Mouse (Mus musculus): ENCODE measurements around the gene Mettl14. TPM values are rescaled to one million over a fixed set of nuclear protein-coding genes. Genes with fewer than 3 reads are reported as not detected.

The Mettl14 gene
- polyA plus RNA-seq (2015; fragmentation: Nextera tagmentation; extraction: Ambion mirVana), result 23.8 and 24.6 TPM in 2 replicates

GRCm38 (mm10) chr3:123385486-123386156, at the start of gene Mettl14:
Gene Mettl14, minus strand, starts transcription at chr3:123386108.
- Histone ChIP-seq H3K27me3 (peaks cover 4% of the 10 kb centered on the region; the same call in 1 of the 2 replicates), H3K4me3 (peak within 1 kb of the TSS; percentile 79), H3K36me3 (peaks cover 7% of the 10 kb centered on the region), H3K27ac (peak within 1 kb of the TSS; percentile 92), H3K4me1 (peaks cover 5% of the 10 kb centered on the region; the same call in 1 of the 2 replicates), H3K9me3 (no peaks in the 10 kb centered on the region), H3K4me2 (peak within 1 kb of the TSS; percentile 57), H3K9ac (peak within 1 kb of the TSS; percentile 50)
- WGBS, result 0% methylated on average over 41 of the region's 41 CpGs
- ATAC-seq (ENCODE audit: insufficient number of reproducible peaks, low FRiP score, low TSS enrichment, low read depth), result peak; percentile 97

DNA sequence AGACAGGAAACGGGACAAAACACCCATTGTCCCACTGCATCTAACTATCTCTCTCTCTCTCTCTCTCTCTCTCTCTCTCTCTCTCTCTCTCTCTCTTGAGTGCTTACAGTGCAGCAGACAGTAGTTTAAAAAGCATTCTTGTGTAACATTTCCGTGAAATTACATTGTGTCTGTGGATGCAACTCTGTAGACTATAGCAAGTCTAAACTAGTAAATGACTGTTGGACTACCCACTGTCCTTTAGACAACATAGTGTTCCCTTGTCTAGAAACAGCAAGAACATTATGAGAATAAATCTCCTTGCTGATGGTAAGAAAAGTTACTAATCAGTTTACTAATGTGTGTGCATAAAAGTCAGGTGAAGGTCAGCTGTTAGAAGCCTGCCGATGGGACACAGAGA, 47.5 kb upstream of the Mettl14 start:
- no peaks in the 10 kb centered on the region for H3K4me1 ChIP-seq
- no peak overlapping the region for H3K27ac ChIP-seq
- no peaks in the 10 kb centered on the region for H3K9me3 ChIP-seq
- H3K27me3 ChIP-seq, result no peaks in the 10 kb centered on the region
- WGBS, result 71% methylated on average over 3 of the region's 3 CpGs
- no peak overlapping the region for H3K4me3 ChIP-seq
- no peak for ATAC-seq (ENCODE audit: insufficient number of reproducible peaks, low FRiP score, low TSS enrichment, low read depth)
- H3K4me2 ChIP-seq, result no peak overlapping the region
- H3K9ac ChIP-seq, result no peak overlapping the region
- H3K36me3 ChIP-seq, result no peaks in the 10 kb centered on the region

DNA sequence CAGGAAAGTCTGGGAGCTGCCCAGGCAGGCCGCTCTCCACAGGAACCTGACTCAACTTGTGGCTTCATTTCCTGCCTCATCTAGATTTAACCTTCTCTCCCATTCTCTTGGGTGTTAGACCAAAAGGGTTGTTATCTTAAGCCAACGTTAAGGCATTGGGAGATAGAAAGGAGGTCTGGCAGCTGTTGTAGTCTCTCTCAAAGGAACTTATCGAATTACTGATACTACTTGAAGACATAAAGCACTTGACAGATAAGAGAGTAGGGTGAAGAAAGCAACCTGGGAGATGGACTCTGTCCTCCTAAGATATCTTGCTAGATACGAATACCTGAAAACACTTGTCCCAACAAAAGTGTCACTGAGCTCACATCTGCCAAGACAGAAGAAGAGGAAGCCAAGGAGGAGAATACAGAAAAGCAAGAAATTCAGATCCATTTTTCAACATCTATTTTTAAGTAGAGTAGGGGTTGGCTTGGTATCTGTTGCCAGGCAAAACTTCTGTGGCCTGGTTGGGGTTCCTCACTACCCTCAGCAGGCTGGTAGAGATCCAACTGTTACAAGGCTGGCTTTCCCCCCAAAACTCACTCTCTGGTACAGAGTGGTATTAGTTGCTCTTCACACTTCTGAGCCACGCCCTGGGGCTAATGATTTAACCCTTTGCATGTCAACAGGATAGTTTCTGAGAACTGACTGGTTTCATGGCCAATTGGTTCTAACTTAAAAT, 46.2 kb upstream of the Mettl14 start:
- 61% methylated on average over 5 of the region's 5 CpGs for WGBS
- Histone ChIP-seq H3K4me1 (no peaks in the 10 kb centered on the region), H3K27me3 (no peaks in the 10 kb centered on the region), H3K27ac (no peak overlapping the region), H3K9me3 (no peaks in the 10 kb centered on the region), H3K36me3 (no peaks in the 10 kb centered on the region), H3K9ac (no peak overlapping the region), H3K4me2 (no peak overlapping the region), H3K4me3 (no peak overlapping the region)
- no peak for ATAC-seq (ENCODE audit: insufficient number of reproducible peaks, low FRiP score, low TSS enrichment, low read depth)

- H3K36me3 ChIP-seq, result no peaks in the 10 kb centered on the region
- H3K4me3 ChIP-seq, result no peak overlapping the region
- no peaks in the 10 kb centered on the region for H3K9me3 ChIP-seq
- no peak overlapping the region for H3K4me2 ChIP-seq
- H3K27ac ChIP-seq, result no peak overlapping the region
- no peak overlapping the region for H3K9ac ChIP-seq
- 76% methylated on average over 22 of the region's 22 CpGs for WGBS
- no peak for ATAC-seq (ENCODE audit: insufficient number of reproducible peaks, low FRiP score, low TSS enrichment, low read depth)
- H3K27me3 ChIP-seq, result no peaks in the 10 kb centered on the region
- H3K4me1 ChIP-seq, result no peaks in the 10 kb centered on the region
Observed at GRCm38 (mm10) chr3:123429597-123430458, 43.9 kb upstream of the Mettl14 start.

GRCm38 (mm10) chr3:123428005-123428404, 42.1 kb upstream of the Mettl14 start:
- Histone ChIP-seq H3K36me3 (no peaks in the 10 kb centered on the region), H3K4me3 (no peak overlapping the region), H3K4me1 (no peaks in the 10 kb centered on the region), H3K9me3 (no peaks in the 10 kb centered on the region), H3K4me2 (no peak overlapping the region), H3K27ac (no peak overlapping the region), H3K9ac (no peak overlapping the region), H3K27me3 (no peaks in the 10 kb centered on the region)
- 65% methylated on average over 4 of the region's 4 CpGs for WGBS
- no peak for ATAC-seq (ENCODE audit: insufficient number of reproducible peaks, low FRiP score, low TSS enrichment, low read depth)

DNA sequence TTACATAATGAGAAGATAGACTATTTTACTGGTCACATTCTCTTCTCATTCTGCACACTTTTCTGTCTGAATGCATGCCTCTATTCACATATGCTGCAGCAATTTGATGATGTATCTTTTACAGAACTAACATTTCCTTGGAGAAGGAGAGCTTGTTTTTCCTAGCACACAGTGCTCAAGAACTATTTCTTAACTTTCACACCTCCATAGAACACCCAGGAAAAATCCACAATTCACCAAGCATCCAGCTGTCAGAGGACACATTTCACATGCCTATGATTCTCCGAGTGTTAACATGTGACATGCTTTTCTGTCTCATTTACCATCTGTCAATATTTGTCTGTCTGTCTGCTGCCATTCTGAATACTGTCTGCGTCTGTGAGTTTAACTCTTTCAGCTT, 39.7 kb upstream of the Mettl14 start:
- ATAC-seq (ENCODE audit: insufficient number of reproducible peaks, low FRiP score, low TSS enrichment, low read depth), result no peak
- no peaks in the 10 kb centered on the region for H3K36me3 ChIP-seq
- H3K4me3 ChIP-seq, result no peak overlapping the region
- no peak overlapping the region for H3K4me2 ChIP-seq
- no peaks in the 10 kb centered on the region for H3K27me3 ChIP-seq
- no peaks in the 10 kb centered on the region for H3K4me1 ChIP-seq
- no peaks in the 10 kb centered on the region for H3K9me3 ChIP-seq
- WGBS, result 55% methylated on average over 2 of the region's 2 CpGs
- H3K27ac ChIP-seq, result no peak overlapping the region
- no peak overlapping the region for H3K9ac ChIP-seq

- no peaks in the 10 kb centered on the region for H3K36me3 ChIP-seq
Observed at GRCm38 (mm10) chr3:123413173-123413572, 27.3 kb upstream of the Mettl14 start.

GRCm38 (mm10) chr3:123411821-123412578, 26.1 kb upstream of the Mettl14 start:
- 67% methylated on average over 6 of the region's 6 CpGs for WGBS
- Histone ChIP-seq H3K4me3 (no peak overlapping the region), H3K27me3 (no peaks in the 10 kb centered on the region), H3K36me3 (no peaks in the 10 kb centered on the region), H3K27ac (no peak overlapping the region), H3K4me2 (no peak overlapping the region), H3K9me3 (no peaks in the 10 kb centered on the region), H3K9ac (no peak overlapping the region), H3K4me1 (no peaks in the 10 kb centered on the region)
- no peak for ATAC-seq (ENCODE audit: insufficient number of reproducible peaks, low FRiP score, low TSS enrichment, low read depth)

More at GRCm38 (mm10) chr3:123413173-123413572, 27.3 kb upstream of the Mettl14 start:
- ATAC-seq (ENCODE audit: insufficient number of reproducible peaks, low FRiP score, low TSS enrichment, low read depth), result no peak
- no peaks in the 10 kb centered on the region for H3K9me3 ChIP-seq
- no peak overlapping the region for H3K9ac ChIP-seq
- no peaks in the 10 kb centered on the region for H3K27me3 ChIP-seq
- no peak overlapping the region for H3K27ac ChIP-seq
- H3K4me1 ChIP-seq, result no peaks in the 10 kb centered on the region
- H3K4me3 ChIP-seq, result no peak overlapping the region
- 60% methylated on average over 5 of the region's 5 CpGs for WGBS
- H3K4me2 ChIP-seq, result no peak overlapping the region

DNA sequence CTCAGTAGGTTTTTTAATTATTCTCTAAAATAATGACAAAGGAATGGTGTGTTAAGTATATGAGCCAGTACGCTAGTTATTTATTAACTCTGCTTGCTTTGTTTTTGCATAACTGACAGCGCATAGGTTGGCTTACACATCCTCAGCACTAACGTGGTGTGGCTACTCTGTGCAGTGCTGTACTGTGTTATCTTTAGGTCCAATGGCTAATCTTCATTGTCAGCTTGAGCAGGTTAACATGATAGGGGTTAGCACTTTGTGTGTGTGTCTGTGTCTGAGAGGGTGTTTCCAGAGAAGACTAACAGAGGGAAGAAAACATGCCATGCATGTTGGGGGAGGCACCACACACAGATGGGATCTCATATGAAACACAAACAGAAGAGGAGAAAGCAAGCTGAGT, 19.0 kb upstream of the Mettl14 start:
- ATAC-seq (ENCODE audit: insufficient number of reproducible peaks, low FRiP score, low TSS enrichment, low read depth), result no peak
- Histone ChIP-seq H3K9me3 (no peaks in the 10 kb centered on the region), H3K9ac (no peak overlapping the region), H3K4me3 (no peak overlapping the region), H3K4me2 (no peak overlapping the region), H3K27me3 (no peaks in the 10 kb centered on the region), H3K27ac (no peak overlapping the region), H3K36me3 (no peaks in the 10 kb centered on the region), H3K4me1 (no peaks in the 10 kb centered on the region)
- WGBS, result 83% methylated on average over 3 of the region's 3 CpGs

DNA sequence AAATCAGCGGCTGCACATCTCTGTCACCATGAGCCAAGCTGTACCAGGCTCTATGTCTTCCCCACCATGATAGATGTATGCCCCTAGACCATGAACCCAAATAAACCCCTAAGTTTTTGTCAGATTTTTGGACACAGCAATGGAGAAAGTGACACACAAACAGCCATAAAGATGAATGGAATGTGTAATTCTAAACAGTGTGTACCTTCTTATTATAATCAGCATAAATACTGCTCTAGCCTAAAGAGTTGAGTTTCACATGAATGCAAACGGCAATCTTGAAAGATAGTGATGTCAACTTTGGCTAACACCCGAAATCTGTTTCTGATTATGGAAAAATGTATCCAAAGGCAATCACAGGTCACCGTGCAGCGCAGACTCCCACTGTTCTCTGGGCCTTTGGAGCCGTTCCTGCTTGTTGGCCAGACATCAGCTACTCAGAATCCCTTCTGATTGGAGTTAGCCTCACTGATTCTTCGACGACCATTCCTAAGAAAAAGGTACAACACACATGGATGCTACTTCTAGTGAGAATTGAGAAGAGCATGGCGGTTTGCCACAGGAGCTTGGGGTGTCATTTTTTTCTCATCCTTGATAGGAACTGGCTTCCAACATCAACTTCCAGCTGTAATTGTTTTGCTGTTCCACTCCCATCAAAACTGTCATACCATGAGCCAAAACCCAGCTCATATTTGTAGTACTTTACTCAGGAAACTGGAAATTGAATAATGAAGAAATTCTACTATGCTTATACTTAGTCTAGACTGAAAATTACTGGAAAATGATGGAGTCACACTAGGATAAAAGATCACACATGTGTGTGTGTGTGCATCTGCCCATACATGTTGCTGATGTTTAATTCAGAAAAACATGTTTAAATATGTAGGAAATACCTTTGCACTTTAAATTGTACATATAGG, 11.9 kb upstream of the Mettl14 start:
- Histone ChIP-seq H3K9ac (no peak overlapping the region), H3K4me2 (no peak overlapping the region), H3K27me3 (no peaks in the 10 kb centered on the region), H3K4me1 (no peaks in the 10 kb centered on the region), H3K4me3 (no peak overlapping the region), H3K27ac (no peak overlapping the region), H3K36me3 (no peaks in the 10 kb centered on the region), H3K9me3 (no peaks in the 10 kb centered on the region)
- no peak for ATAC-seq (ENCODE audit: insufficient number of reproducible peaks, low FRiP score, low TSS enrichment, low read depth)
- WGBS, result 56% methylated on average over 9 of the region's 9 CpGs
